Mouse (Mus musculus) lung, embryonic 14.5 days (tissue): ENCODE results near the gene Tmc7. TPM values are rescaled to one million over a fixed set of nuclear protein-coding genes. Genes with fewer than 3 reads are reported as not detected.

Experiments used
- ATAC-seq: fragments of 200-750 bp; cut with Nextera tagmentation; 2 replicates; pipeline ENCODE4 v1.8.0; 2017; ENCODE audit warnings: mild to moderate bottlenecking, moderate TSS enrichment, moderate library complexity; ENCODE audit not compliant: insufficient read depth
- DNase-seq: peaks from one replicate; pipeline ENCODE4 v3.0.0-alpha.2; 2015
- H3K27ac ChIP-seq: fragments of 300-500 bp; sonication (generic); 2 replicates; pipeline ENCODE4 v1.5.1; 2014; ENCODE audit warnings: low read depth, mild to moderate bottlenecking, moderate library complexity
- H3K27me3 ChIP-seq: fragments of 300-500 bp; sonication (generic); 2 replicates; pipeline ENCODE4 v1.6.1; 2014; ENCODE audit warnings: low read length, control low read depth; ENCODE audit not compliant: insufficient read depth
- H3K36me3 ChIP-seq: fragments of 300-500 bp; sonication (generic); 2 replicates; pipeline ENCODE4 v1.6.1; 2014; ENCODE audit warnings: control low read depth; ENCODE audit not compliant: insufficient read depth
- H3K4me1 ChIP-seq: fragments of 300-500 bp; sonication (generic); 2 replicates; pipeline ENCODE4 v1.6.1; 2014; ENCODE audit warnings: antibody characterized with exemption, control low read depth; ENCODE audit not compliant: insufficient read depth
- H3K4me2 ChIP-seq: fragments of 300-500 bp; sonication (generic); 2 replicates; pipeline ENCODE4 v1.6.1; 2014; ENCODE audit warnings: mild to moderate bottlenecking
- H3K4me3 ChIP-seq: fragments of 300-500 bp; sonication (generic); 2 replicates; pipeline ENCODE4 v1.5.1; 2014; ENCODE audit warnings: low read depth, low read length
- H3K9ac ChIP-seq: fragments of 300-500 bp; sonication (generic); 2 replicates; pipeline ENCODE4 v1.6.1; 2014
- H3K9me3 ChIP-seq: fragments of 300-500 bp; sonication (generic); 2 replicates; pipeline ENCODE4 v1.6.1; 2016; ENCODE audit warnings: low read depth, low read length, control low read depth
- CTCF ChIP-seq: IDR thresholded peaks from 2 replicates; pipeline ENCODE4 v1.5.1; 2016; ENCODE audit warnings: antibody characterized with exemption, low read depth
- WGBS: fragments of 180-500 bp; shearing (Covaris S2); extraction: QIAGEN DNeasy Blood & Tissue Kit; methylation state at CpG from one replicate; pipeline ENCODE4 v1.1.7; 2014; 5-methylcytosine and 5-hydroxymethylcytosine counted together
- polyA plus RNA-seq: library from polyadenylated mRNA; unstranded; fragments of >200 nt; fragmentation: Nextera tagmentation; extraction: Ambion mirVana; gene quantifications from 2 replicates; pipeline ENCODE4 v1.2.1, GENCODE M21; 2014

The Tmc7 gene
- polyA plus RNA-seq, 1 experiment from 2014 or later: 2.2 TPM

DNA sequence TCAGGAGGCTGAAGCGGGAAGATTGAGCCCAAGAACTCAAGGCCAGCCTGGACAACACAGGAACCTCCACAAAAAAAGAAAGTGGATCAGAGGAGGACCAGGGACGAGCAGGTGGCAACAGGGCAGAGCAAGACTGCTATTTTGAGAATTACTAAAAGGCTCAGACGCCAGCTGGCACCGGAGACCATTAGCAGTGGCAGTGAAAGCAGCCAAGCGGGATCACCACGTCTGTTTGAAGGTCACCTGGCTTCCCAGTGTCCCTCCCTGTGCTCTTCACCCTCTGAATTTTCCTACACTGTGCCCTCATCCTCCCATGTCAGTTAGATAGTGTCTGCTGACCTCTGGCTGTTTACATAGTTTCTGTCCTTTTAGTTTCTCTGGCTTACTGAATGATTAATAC is 1.3 kb upstream of the Tmc7 start:
- Histone ChIP-seq H3K9me3 (no peaks in the 10 kb centered on the region), H3K36me3 (no peaks in the 10 kb centered on the region), H3K27me3 (no peaks in the 10 kb centered on the region), H3K4me1 (0 out of 2 replicates have a peak, but pooled peaks cover 2% of the 10 kb centered on the region), H3K27ac (no peak overlapping the region), H3K4me2 (no peak overlapping the region), H3K9ac (no peak overlapping the region), H3K4me3 (no peak overlapping the region)
- 69% methylated on average over 6 of the region's 6 CpGs for WGBS
- ATAC-seq (no peak), DNase-seq (no peak)
- TF ChIP-seq CTCF: no peak

DNA sequence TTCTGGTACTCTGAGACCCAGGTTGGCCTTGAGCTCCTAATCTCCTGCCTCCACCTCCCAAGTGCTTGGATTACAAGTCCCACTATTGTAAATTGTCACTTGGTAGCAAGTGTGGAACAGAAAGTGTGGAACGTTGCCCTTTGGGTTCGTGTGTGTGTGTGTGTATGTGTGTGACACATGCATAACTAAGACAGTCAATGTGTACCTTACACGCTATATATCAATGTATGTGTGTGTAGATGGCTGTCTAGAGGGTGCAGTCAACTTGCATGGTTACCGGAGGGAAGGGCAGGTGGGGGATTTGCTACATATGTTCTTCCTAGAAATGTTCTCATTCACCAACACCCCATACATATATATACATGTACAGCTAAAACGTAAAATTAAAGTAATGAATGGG is 390 bp upstream of the Tmc7 start:
- H3K4me3 ChIP-seq: peak overlapping the region; percentile 57
- H3K36me3 ChIP-seq: no peaks in the 10 kb centered on the region
- peak overlapping the region; percentile 66; the same call in 1 of the 2 replicates for H3K9ac ChIP-seq
- no peak for DNase-seq
- H3K4me2 ChIP-seq: peak overlapping the region; percentile 94
- no peaks in the 10 kb centered on the region for H3K27me3 ChIP-seq
- 0 out of 2 replicates have a peak, but pooled peaks cover 2% of the 10 kb centered on the region for H3K4me1 ChIP-seq
- H3K9me3 ChIP-seq: no peaks in the 10 kb centered on the region
- peak; percentile 37; the same call in 1 of the 2 replicates for ATAC-seq
- no peak for TF ChIP-seq CTCF
- 54% methylated on average over 5 of the region's 5 CpGs for WGBS
- H3K27ac ChIP-seq: no peak overlapping the region

DNA sequence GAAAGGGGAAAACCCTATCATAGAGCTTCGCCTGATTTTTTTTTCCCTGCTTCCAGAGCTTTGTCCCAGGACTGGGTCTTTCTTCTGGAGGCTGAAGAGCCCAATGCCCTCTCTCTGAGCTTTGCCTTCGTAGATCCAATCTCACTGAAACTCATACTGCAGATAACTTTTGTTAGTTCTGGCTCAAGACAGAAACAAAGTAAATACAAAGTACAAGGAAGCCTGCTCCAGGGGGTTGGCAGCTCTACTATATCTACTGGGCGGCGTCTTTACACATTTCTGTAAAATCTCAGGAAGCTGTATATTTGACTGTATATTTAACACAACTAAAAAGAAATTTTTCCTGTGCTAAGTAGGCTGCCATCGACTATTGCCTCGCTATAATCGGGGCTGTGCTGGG is 715 bp downstream of the Tmc7 start:
- ATAC-seq: peak; percentile 10; the same call in 1 of the 2 replicates
- no peaks in the 10 kb centered on the region for H3K27me3 ChIP-seq
- peak overlapping the region; percentile 94 for H3K4me2 ChIP-seq
- no peak overlapping the region for H3K27ac ChIP-seq
- 0 out of 2 replicates have a peak, but pooled peaks cover 2% of the 10 kb centered on the region for H3K4me1 ChIP-seq
- 13% methylated on average over 7 of the region's 7 CpGs for WGBS
- no peak for TF ChIP-seq CTCF
- H3K9ac ChIP-seq: peak overlapping the region; percentile 66; the same call in 1 of the 2 replicates
- H3K4me3 ChIP-seq: peak overlapping the region; percentile 57
- peak; percentile 19 for DNase-seq
- no peaks in the 10 kb centered on the region for H3K36me3 ChIP-seq
- H3K9me3 ChIP-seq: no peaks in the 10 kb centered on the region

DNA sequence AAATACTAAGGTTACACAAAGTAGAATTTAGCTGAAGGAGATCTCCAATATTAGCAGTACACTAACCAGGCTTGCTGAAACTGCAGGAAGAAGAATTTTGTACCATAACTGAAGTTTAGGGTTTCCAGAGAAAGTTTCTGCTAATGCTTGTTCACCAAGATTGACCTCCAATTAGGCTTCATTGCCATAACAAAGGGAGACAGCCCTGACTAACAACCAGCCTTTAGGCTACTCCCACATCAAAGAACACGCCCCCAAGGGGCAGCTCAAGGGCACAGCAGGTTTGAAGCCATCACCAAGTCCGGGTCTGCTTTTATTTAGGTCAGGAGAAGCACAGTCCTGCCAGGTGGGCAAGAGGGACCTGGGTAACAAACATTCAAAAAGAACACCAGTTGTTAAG is 4.6 kb downstream of the Tmc7 start:
- no peak overlapping the region for H3K4me2 ChIP-seq
- DNase-seq (no peak), ATAC-seq (no peak)
- H3K4me1 ChIP-seq: 0 out of 2 replicates have a peak, but pooled peaks cover 2% of the 10 kb centered on the region
- no peak for TF ChIP-seq CTCF
- 68% methylated on average over 2 of the region's 2 CpGs for WGBS
- H3K9ac ChIP-seq: no peak overlapping the region
- no peak overlapping the region for H3K4me3 ChIP-seq
- H3K36me3 ChIP-seq: no peaks in the 10 kb centered on the region
- H3K9me3 ChIP-seq: no peaks in the 10 kb centered on the region
- H3K27me3 ChIP-seq: no peaks in the 10 kb centered on the region
- no peak overlapping the region for H3K27ac ChIP-seq

DNA sequence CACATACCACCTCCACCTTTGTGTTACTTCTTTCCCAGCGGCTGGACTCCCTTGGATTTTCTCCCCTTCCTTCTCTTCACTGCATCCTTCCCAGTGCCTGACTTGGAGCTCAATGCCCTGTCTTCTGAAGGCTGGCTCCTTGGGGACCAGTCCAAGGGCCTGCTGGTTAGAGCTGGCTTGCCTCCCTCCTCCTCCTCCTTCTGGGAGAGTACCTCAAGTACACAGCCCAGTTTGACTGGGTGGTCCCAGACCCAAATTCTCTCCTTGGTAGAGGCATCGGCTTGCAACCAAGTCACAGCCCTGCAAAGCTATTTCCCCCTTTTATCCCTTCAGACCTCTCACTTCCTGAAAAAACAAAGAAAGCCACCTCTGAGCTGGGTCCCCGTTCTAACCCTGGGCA is 6.3 kb downstream of the Tmc7 start:
- 60% methylated on average over 3 of the region's 3 CpGs for WGBS

DNA sequence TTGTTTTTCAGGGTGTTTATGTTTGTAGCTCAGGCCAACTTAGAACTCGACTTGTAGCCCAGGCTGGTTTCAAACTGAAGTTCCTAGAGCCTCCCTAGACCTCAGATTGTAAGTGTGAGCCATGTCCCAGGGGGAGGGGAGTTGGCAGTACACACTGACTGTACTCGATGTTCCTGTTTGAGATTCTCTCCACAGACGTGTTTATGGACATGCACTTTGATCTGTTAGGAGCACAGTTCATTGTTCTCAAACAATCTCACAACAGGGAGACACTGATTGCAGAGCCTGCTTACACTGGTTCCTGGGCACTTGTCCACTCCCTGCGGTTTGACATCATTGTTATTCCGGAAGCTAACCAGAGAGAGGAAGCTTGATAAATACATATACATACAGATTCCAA is 12.5 kb downstream of the Tmc7 start:
- no peak for DNase-seq
- Histone ChIP-seq H3K4me1 (no peaks in the 10 kb centered on the region), H3K4me2 (no peak overlapping the region), H3K4me3 (no peak overlapping the region), H3K9me3 (no peaks in the 10 kb centered on the region), H3K27me3 (no peaks in the 10 kb centered on the region), H3K27ac (no peak overlapping the region), H3K36me3 (no peaks in the 10 kb centered on the region), H3K9ac (no peak overlapping the region)
- no peak for ATAC-seq
- no peak for TF ChIP-seq CTCF
- WGBS: 59% methylated on average over 5 of the region's 5 CpGs

More for the DNA sequence above, 6.3 kb downstream of the Tmc7 start:
- no peak for DNase-seq
- no peaks in the 10 kb centered on the region for H3K4me1 ChIP-seq
- H3K27me3 ChIP-seq: no peaks in the 10 kb centered on the region
- no peak overlapping the region for H3K4me2 ChIP-seq
- no peaks in the 10 kb centered on the region for H3K9me3 ChIP-seq
- TF ChIP-seq CTCF: no peak
- ATAC-seq: no peak
- H3K9ac ChIP-seq: no peak overlapping the region
- no peak overlapping the region for H3K27ac ChIP-seq
- no peaks in the 10 kb centered on the region for H3K36me3 ChIP-seq
- no peak overlapping the region for H3K4me3 ChIP-seq

DNA sequence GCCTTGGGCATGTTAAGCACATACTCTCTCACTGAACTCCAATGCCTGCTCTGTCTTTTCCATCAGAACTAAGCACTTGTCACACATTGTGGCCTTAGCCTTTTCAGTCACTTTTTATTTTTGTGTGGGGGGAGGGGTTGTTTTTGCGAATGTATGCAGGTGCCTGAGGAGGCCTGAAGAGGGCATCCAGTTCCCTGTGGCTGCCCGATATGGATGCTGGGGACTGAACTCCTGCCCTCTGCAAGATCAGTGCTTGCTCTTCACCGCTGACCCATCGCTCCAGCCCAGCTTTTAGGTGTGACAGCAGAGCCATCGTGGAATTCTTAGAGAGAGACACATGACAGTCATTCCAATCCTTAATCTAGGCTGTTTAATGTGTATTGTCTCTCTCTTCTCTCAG is 13.2 kb downstream of the Tmc7 start:
- ATAC-seq (no peak), DNase-seq (no peak)
- H3K4me2 ChIP-seq: no peak overlapping the region
- H3K36me3 ChIP-seq: no peaks in the 10 kb centered on the region
- H3K9me3 ChIP-seq: no peaks in the 10 kb centered on the region
- no peak overlapping the region for H3K9ac ChIP-seq
- TF ChIP-seq CTCF: no peak
- WGBS: 45% methylated on average over 5 of the region's 5 CpGs
- no peak overlapping the region for H3K27ac ChIP-seq
- no peak overlapping the region for H3K4me3 ChIP-seq
- H3K27me3 ChIP-seq: no peaks in the 10 kb centered on the region
- H3K4me1 ChIP-seq: no peaks in the 10 kb centered on the region

DNA sequence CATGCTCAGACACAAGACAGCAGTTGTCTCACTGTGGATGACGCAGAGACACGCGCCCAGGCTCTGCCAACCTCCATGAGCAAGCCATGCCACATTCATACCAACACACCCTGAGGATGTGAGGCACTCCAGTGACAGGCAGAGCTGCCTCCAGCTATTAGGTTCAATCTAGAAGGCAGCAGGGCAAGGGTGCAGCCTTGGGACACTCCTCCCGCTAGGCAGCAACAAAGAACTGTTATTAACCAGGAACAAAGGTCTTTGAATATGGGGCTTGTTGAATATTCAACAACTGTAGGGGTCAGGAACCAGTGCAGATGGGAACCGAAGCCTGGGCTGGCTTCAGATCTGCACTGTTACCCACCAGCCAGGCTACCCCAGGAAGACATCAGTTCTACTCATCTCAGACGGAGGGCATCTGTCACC is 15.4 kb downstream of the Tmc7 start:
- Histone ChIP-seq H3K4me1 (no peaks in the 10 kb centered on the region), H3K4me3 (no peak overlapping the region), H3K36me3 (no peaks in the 10 kb centered on the region), H3K9ac (no peak overlapping the region), H3K27me3 (no peaks in the 10 kb centered on the region), H3K4me2 (no peak overlapping the region), H3K9me3 (no peaks in the 10 kb centered on the region), H3K27ac (no peak overlapping the region)
- ATAC-seq: no peak
- WGBS: 84% methylated on average over 6 of the region's 6 CpGs
- DNase-seq: no peak
- TF ChIP-seq CTCF: no peak
